Mouse (Mus musculus): ENCODE data around the gene Rpa3.

GRCm38 (mm10) chr6:8283255-8283654 is 24.3 kb upstream of the Rpa3 start:
- no peak for TF ChIP-seq POLR2A (IDR thresholded peaks at IDR 0.05; ENCODE audit: borderline replicate concordance, extremely low read depth, insufficient read depth, insufficient read length, poor library complexity, severe bottlenecking)
- TF ChIP-seq CTCF (IDR thresholded peaks at IDR 0.05; ENCODE audit: borderline replicate concordance, extremely low read depth, insufficient read depth, insufficient read length): no peak

Data from brain, embryonic 14.5 days (tissue).